Mouse (Mus musculus) thymus, postnatal 14 days (tissue): ENCODE measurements around the gene Cdc14b.
"Not testable (repeated sequence)": the region's sequence is repeated elsewhere in the genome, so short reads cannot be mapped to it uniquely, and the experiment has no call there.

Source experiments
- DNase-seq: peaks from one replicate; pipeline ENCODE4 v3.0.0; 2021

Gene Cdc14b

DNA sequence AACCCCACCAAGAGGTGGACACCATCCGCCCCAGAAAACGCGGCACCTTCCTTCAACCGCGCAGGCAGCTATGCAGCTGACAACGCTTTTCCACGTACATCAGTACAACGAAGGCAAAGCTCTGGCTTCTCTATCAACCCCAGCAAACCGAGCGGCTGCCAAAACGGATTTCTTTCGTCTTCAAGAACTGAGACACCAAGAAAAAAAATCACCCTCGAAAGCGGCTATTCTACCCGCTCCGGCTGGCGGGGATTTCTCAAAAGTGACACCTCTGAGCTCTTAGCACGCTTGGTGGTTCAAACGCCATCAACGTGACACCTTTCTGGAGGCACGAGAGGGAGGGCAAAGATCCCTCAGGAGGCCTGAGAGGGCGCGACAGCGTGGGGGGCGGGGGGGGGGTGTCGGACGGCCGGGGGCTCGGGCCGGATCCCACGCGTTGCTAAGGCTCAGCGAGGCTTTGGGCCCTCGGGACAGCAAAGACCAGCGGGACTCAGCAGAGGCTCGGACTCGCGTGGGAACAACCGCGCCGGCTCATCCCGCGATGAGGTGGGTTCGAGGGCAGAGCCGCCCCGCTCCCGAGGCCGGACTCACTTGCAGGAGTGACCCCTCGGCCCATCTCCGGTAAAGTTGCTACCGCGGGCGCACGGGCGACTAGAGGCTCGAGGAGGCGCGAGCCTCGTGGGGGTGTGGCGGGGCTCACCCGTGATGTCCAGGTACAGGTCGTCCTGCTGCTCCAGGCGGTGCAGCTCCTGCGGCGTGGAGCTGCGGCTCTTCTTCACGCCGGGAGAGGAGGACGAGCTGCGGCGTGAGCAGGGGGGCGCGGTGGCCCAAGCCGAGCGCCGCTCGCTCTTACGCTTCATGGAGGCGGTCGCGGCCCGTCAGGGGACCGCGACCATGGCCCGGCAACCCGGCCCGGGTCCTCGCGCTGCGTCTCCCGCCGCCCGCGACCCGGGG is 922 bp downstream of the Cdc14b start:
- DNase-seq, result peak; percentile 29

DNA sequence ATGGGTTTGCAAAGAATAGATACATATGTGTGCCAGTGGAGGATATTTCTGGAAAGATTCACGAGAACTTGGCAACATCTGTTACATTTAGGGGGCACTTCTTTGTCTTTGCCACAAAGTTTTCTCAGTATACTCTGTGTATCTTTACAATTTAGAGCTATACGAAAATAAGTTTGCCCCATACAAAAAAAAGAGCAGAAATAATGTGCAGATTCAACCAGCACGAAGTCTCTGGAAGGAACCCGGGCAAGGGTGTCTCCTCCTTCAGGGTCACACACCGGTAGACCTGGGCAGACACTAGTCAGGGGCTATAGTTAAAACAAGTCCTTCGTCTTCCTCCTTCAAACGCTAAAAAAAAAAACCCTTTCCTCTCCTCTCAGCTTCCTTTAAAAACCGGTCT is 1.7 kb downstream of the Cdc14b start:
- no peak for DNase-seq

DNA sequence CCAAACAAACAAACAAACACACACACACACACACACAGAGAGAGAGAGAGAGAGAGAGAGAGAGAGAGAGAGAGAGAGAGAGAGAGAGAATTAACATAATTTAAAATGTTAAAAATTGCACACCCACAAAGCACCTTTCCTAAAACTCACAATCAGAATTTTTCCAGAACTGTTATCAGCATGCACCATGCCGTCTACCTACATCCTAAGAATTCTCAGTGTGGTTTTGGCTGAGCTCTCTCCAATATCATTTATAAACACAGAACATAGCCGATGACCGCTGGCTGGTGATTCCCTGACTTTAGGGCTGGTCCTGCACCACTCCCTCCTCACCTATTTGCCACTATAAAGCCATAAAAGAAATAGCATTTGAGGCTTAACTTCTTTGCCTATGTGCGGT is 6.7 kb downstream of the Cdc14b start:
- DNase-seq, result no peak

DNA sequence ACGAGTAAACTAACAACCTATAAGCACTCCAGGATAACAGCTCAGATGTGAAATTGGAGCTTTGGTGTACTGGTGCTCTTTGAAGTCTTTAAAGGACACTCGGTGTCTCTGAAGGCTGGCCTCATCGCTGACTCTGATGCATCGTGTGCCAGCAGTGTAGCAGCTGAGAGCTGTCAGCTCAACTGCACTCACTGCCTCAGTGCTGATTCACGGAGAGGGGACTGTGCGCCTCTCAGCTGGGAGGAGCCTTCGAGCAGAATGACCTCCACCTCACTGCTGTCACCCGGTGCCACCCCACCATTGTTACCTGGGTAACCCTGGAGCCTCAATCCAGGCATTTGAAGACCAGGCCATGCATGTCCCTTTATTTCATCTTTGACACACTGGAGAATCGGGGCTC is 7.9 kb downstream of the Cdc14b start:
- no peak for DNase-seq

DNA sequence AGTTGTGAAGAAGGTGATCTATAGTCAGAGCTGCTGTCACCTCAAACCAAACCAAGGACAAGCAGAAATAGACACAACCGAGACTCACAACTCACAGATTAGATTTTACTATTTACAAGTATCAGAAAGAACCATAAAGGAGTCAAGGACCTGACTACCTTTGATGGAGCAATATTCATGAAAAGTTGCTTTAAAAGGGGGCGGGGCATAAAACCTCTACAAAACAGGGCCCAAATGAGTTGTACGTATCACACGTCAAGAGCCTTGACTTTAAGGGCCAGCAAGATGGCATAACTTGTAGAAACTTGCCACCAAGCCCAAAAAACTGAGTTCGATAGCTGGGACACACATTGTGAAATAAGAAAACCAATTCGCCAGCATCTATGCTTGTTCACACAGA is 10.5 kb downstream of the Cdc14b start:
- DNase-seq, result no peak

- no peak for DNase-seq
Measured at GRCm38 (mm10) chr13:64259903-64260302, 15.2 kb downstream of the Cdc14b start.

GRCm38 (mm10) chr13:64258516-64258821 is 16.6 kb downstream of the Cdc14b start:
- DNase-seq, result no peak

GRCm38 (mm10) chr13:64257814-64258515 is 17.1 kb downstream of the Cdc14b start:
- no peak for DNase-seq

DNA sequence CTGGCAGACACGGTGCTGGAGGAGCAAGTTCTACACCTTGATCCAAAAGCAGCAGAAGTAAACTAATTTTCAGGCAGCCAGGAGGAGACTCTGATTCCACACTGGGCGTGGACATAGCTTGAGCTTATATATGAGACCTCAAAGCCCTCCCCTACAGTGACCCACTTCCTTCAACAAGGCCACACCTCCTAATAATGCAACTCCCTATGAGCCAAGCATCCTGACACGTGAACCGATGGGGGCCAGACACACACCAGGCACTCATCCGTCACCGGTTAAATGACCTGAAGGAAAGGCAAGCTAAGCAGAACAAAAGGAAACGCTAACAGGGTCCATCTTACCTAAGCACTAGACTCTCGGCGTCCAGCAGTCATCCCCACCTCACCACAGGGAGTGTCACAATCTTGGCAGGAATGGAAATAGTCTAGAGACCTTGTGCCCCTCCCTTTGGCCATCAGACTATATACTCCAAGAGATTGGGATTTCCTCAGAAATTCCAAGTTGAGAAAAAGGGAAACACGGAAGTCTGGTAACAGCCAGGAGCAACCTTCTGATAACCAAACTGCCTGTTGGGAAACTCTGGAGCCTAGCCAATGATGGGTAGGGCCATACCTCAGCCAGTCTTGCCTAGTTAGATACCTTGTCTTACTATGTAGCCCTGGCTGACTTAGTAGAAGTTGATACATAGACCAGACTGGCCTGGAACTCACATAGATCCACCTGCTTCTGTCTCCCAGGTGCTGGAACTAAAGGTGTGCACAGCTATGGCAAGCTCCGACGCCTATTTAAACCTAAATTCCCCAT is 17.9 kb downstream of the Cdc14b start:
- no peak for DNase-seq

DNA sequence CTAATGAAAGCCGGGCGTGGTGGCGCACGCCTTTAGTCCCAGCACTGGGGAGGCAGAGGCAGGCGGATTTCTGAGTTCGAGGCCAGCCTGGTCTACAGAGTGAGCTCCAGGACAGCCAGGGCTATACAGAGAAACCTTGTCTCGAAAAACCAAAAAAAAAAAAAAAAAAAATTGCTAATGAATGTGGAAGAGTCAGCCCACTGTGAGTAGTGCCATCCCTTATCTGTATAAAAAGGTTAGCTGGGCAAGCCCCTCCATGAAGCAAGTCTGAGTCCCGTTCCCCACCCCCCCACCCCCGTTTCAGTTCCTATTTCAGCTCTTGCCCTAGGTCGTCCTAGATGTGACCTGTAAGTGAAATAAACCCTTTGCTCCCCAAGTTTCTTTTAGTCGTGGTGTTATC is 20.9 kb downstream of the Cdc14b start:
- not testable (repeated sequence) for DNase-seq

DNA sequence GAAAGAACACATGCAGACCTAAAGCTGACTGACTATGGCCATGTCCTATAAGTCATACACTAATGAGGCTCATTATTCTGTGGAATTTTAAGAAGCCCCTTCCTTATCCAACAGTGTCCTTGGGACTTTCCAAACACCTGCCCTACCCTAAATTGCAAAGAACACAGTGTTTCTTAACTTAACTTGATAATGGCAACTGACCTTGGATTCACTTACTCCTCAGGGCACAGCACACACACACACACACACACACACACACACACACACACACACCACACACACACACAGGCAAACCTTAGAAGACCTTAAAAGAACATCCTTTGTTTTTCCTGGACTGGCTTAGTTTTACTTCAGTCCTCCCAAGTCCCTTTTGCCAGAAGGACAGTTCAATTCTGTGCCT is 21.4 kb downstream of the Cdc14b start:
- DNase-seq, result no peak

GRCm38 (mm10) chr13:64252147-64252546 is 22.9 kb downstream of the Cdc14b start:
- DNase-seq, result no peak

GRCm38 (mm10) chr13:64250363-64250762 is 24.7 kb downstream of the Cdc14b start:
- peak; percentile 70 for DNase-seq

GRCm38 (mm10) chr13:64248775-64249524 is 26.1 kb downstream of the Cdc14b start:
- DNase-seq, result peak; percentile 96

GRCm38 (mm10) chr13:64248161-64248774 is 26.8 kb downstream of the Cdc14b start:
- DNase-seq, result peak; percentile 79

- peak; percentile 70 for DNase-seq
Measured at GRCm38 (mm10) chr13:64246106-64246505, 29.0 kb downstream of the Cdc14b start.

DNA sequence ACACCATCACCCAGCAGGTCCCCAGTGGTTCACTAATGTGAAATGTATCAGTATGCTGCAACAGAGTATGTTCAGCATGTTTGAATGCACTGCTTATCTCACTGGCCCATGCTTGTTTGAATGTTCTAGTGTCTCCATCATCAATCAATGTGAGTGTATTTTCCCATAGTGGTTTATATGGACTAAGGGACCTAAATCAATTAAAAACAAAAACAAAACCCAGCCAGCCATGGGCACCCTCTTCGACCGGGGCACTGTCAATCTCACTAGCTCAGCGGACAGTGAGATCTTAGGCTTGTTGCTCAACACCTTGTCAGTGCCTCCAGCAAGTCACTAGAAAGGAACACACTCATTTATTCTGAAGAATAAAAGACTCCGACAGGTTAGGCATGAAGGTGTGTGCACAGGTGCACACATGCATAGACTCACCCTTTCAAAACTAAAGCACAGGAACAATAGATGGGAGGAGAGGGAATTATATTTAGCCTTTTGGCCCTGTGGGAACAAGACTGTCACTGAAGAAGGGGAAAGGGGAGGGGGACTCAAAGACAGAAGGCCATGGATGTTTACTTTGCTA is 30.3 kb downstream of the Cdc14b start:
- no peak for DNase-seq

- DNase-seq, result no peak
Measured at GRCm38 (mm10) chr13:64242721-64243120, 32.4 kb downstream of the Cdc14b start.

GRCm38 (mm10) chr13:64240626-64241025 is 34.5 kb downstream of the Cdc14b start:
- no peak for DNase-seq

GRCm38 (mm10) chr13:64237681-64238157 is 37.4 kb downstream of the Cdc14b start:
- no peak for DNase-seq

DNA sequence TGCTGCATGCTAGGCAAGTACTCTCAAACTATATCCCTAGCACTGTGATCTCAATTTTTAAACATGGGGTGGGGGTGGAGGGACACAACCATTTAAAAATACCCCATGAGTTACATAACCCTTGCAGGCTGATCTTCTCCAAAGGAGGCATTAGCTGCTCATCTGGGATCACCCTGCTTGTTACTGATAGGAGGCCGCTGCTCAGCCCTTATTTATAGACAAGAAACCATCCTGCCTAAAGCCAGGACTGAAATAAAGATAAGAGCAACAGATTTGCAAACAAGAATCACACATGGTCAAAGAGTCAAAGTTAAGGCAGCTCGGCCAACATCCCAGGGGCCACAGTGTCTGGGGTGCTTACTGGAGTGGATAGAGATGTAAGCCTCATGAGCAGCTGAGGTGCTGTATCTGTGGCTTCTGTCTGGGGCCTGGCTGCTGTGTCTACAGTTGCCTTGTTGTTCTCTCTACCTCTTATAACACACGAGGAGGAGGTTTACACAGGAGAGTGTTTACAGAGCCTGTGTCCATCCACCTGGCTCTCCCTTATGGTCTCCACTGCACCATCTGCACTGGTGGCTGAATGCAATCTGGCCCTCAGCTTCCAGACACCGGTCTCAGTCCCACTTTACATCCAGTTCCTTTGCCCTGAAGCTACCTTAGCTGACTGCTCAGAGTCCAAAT is 38.0 kb downstream of the Cdc14b start:
- no peak for DNase-seq
